Mouse (Mus musculus) CH12.LX (cell line): ENCODE measurements around the gene Rapgef4.

ENCODE experiments used
- CHD2 ChIP-seq: IDR thresholded peaks from 2 replicates; pipeline ENCODE4 v1.6.1; 2011; ENCODE audit warnings: low read length, improper control_type of control experiment
- CTCF ChIP-seq, 2 experiments: IDR thresholded peaks in 1 of 2; conservative IDR thresholded peaks in 1 of 2; 2 replicates each; pipeline ENCODE4 v1.5.1; 2011 to 2012; ENCODE audit warnings: low read depth in 2 of 2, low read length in 2 of 2, improper control_type of control experiment in 1 of 2, inconsistent platforms in 1 of 2, mild to moderate bottlenecking in 1 of 2, moderate library complexity in 1 of 2
- EP300 ChIP-seq: IDR thresholded peaks from 2 replicates; pipeline ENCODE4 v1.6.1; 2011; ENCODE audit warnings: low read length, improper control_type of control experiment
- GABPA ChIP-seq: IDR thresholded peaks from 2 replicates; pipeline ENCODE4 v1.6.1; 2012; ENCODE audit warnings: low read depth, low read length, improper control_type of control experiment, inconsistent platforms; ENCODE audit not compliant: insufficient replicate concordance
- MAX ChIP-seq: IDR thresholded peaks from 2 replicates; pipeline ENCODE4 v1.6.1; 2011; ENCODE audit warnings: low read length, improper control_type of control experiment
- NELFE ChIP-seq: IDR thresholded peaks from 2 replicates; pipeline ENCODE4 v1.6.1; 2011; ENCODE audit warnings: low read depth, low read length, improper control_type of control experiment
- POLR2A ChIP-seq: IDR thresholded peaks from 2 replicates; pipeline ENCODE4 v1.6.1; 2011; ENCODE audit warnings: low read depth, mild to moderate bottlenecking, improper control_type of control experiment, low read length
- RAD21 ChIP-seq: IDR thresholded peaks from 2 replicates; pipeline ENCODE4 v1.6.1; 2011; ENCODE audit warnings: low read depth, mild to moderate bottlenecking, low read length, improper control_type of control experiment, moderate library complexity
- SIN3A ChIP-seq: IDR thresholded peaks from 2 replicates; pipeline ENCODE4 v1.6.1; 2012; ENCODE audit warnings: low read length, improper control_type of control experiment, inconsistent platforms
- TBP ChIP-seq: conservative IDR thresholded peaks from 2 replicates; pipeline ENCODE4 v1.6.1; 2011; ENCODE audit warnings: low read depth, low read length, improper control_type of control experiment
- UBTF ChIP-seq: IDR thresholded peaks from 2 replicates; pipeline ENCODE4 v1.6.1; 2012; ENCODE audit warnings: low read depth, mild to moderate bottlenecking, inconsistent platforms, low read length, improper control_type of control experiment, moderate library complexity
- USF2 ChIP-seq: conservative IDR thresholded peaks from 2 replicates; pipeline ENCODE4 v1.6.1; 2011; ENCODE audit warnings: low read depth, low read length, improper control_type of control experiment
- ZNF384 ChIP-seq: IDR thresholded peaks from 2 replicates; pipeline ENCODE4 v1.6.1; 2012; ENCODE audit warnings: low read depth, low read length, improper control_type of control experiment, inconsistent platforms

DNA sequence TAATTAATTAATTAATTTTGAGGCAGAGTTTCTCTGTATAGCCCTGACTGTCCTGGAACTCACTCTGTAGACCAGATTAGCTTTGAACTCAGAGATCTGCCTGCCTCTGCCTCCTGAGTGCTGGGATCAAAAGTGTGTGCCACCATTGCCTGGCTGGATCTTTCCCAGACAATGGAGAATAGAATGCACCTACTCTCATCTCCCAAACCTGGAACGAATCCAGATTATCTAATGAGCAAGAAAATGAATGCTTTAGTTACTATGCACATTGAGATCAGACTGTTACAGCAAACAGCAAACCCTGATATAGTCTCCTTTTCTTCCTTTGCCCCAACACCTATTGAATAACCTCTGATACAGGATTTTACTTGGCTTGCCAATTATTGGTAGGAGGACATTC is 23.1 kb upstream of the Rapgef4 start:
- TF ChIP-seq CTCF (conservative IDR thresholded peaks at IDR 0.05 in 1 of 2, IDR thresholded peaks at IDR 0.05 in 1 of 2; ENCODE audit: low read depth in 2 of 2, low read length in 2 of 2) (no peak), RAD21 (no peak), TBP (no peak), NELFE (no peak), SIN3A (no peak), CHD2 (no peak), ZNF384 (no peak), MAX (no peak), USF2 (no peak), GABPA (no peak), POLR2A (no peak), EP300 (no peak), UBTF (no peak)
